Mouse (Mus musculus) cerebellum, adult 9-11 months (tissue): ENCODE measurements around the gene Enoph1.

ENCODE experiments used
- DNase-seq: peaks from one replicate; pipeline ENCODE4 v3.0.0; 2022

Gene Enoph1

GRCm38 (mm10) chr5:100079931-100080275 lies 40.1 kb downstream of the Enoph1 start:
- DNase-seq, result no peak

- no peak for DNase-seq
Observed at GRCm38 (mm10) chr5:100082006-100082405, 42.2 kb downstream of the Enoph1 start.

GRCm38 (mm10) chr5:100083953-100084562 lies 44.3 kb downstream of the Enoph1 start:
- no peak for DNase-seq

- no peak for DNase-seq
Observed at GRCm38 (mm10) chr5:100085097-100085496, 45.3 kb downstream of the Enoph1 start.

GRCm38 (mm10) chr5:100090515-100091262 lies 50.9 kb downstream of the Enoph1 start:
- DNase-seq, result no peak

- no peak for DNase-seq
Observed at GRCm38 (mm10) chr5:100091263-100091594, 51.4 kb downstream of the Enoph1 start.

GRCm38 (mm10) chr5:100091602-100092001 lies 51.8 kb downstream of the Enoph1 start:
- DNase-seq, result peak; percentile 34

- no peak for DNase-seq
Observed at GRCm38 (mm10) chr5:100096955-100097354, 57.2 kb downstream of the Enoph1 start.

- no peak for DNase-seq
Observed at GRCm38 (mm10) chr5:100097967-100098366, 58.2 kb downstream of the Enoph1 start.

- no peak for DNase-seq
Observed at GRCm38 (mm10) chr5:100102395-100102794, 62.6 kb downstream of the Enoph1 start.

- DNase-seq, result peak; percentile 92
Observed at GRCm38 (mm10) chr5:100108866-100109265, 69.1 kb downstream of the Enoph1 start.

- peak; percentile 38 for DNase-seq
Observed at GRCm38 (mm10) chr5:100109543-100110282, 69.9 kb downstream of the Enoph1 start.

- DNase-seq, result no peak
Observed at GRCm38 (mm10) chr5:100110581-100110980, 70.8 kb downstream of the Enoph1 start.

GRCm38 (mm10) chr5:100113403-100113802 lies 73.6 kb downstream of the Enoph1 start:
- no peak for DNase-seq
